Mouse (Mus musculus) hindbrain, embryonic 11.5 days (tissue): Measurements from ENCODE around the gene Ctns. TPM values are rescaled to one million over a fixed set of nuclear protein-coding genes. Genes with fewer than 3 reads are reported as not detected.
A peak's percentile ranks its signal among the peaks of the same experiment; 100 is the strongest.

Source experiments
- ATAC-seq: fragments of 200-750 bp; cut with Nextera tagmentation; 2 replicates; pipeline ENCODE4 v1.8.0; 2017; ENCODE audit warnings: mild to moderate bottlenecking, moderate TSS enrichment, moderate library complexity; ENCODE audit not compliant: low FRiP score
- DNase-seq: peaks from one replicate; pipeline ENCODE4 v3.0.0-alpha.2; 2015; ENCODE audit warnings: low spot score
- H3K27ac ChIP-seq: fragments of 300-500 bp; sonication (generic); 2 replicates; pipeline ENCODE4 v1.5.1; 2014; ENCODE audit warnings: mild to moderate bottlenecking, low read depth, low read length
- H3K27me3 ChIP-seq: fragments of 300-500 bp; sonication (generic); 2 replicates; pipeline ENCODE4 v1.6.1; 2014; ENCODE audit warnings: mild to moderate bottlenecking, low read length, moderate library complexity, mixed read lengths; ENCODE audit not compliant: control insufficient read depth, insufficient read depth
- H3K36me3 ChIP-seq: fragments of 300-500 bp; sonication (generic); 2 replicates; pipeline ENCODE4 v1.6.1; 2014; ENCODE audit warnings: mild to moderate bottlenecking, low read length, moderate library complexity, mixed read lengths; ENCODE audit not compliant: control insufficient read depth, insufficient read depth
- H3K4me1 ChIP-seq: fragments of 300-500 bp; sonication (generic); replicated peaks from 2 replicates; pipeline ENCODE4 v1.6.1; 2014; ENCODE audit warnings: low read length, mixed read lengths; ENCODE audit not compliant: control insufficient read depth, insufficient read depth
- H3K4me2 ChIP-seq: fragments of 300-500 bp; sonication (generic); replicated peaks from 2 replicates; pipeline ENCODE4 v1.6.1; 2014; ENCODE audit warnings: mild to moderate bottlenecking, low read depth, low read length
- H3K4me3 ChIP-seq: fragments of 300-500 bp; sonication (generic); 2 replicates; pipeline ENCODE4 v1.5.1; 2014; ENCODE audit warnings: low read depth, low read length
- H3K9ac ChIP-seq: fragments of 300-500 bp; sonication (generic); 2 replicates; pipeline ENCODE4 v1.6.1; 2014; ENCODE audit warnings: low read depth, low read length
- H3K9me3 ChIP-seq: fragments of 300-500 bp; sonication (generic); 2 replicates; pipeline ENCODE4 v1.6.1; 2016; ENCODE audit warnings: low read length; ENCODE audit not compliant: control insufficient read depth
- WGBS: fragments of 180-500 bp; shearing (Covaris S2); extraction: QIAGEN DNeasy Blood & Tissue Kit; methylation state at CpG from one replicate; pipeline ENCODE4 v1.1.7; 2014; 5-methylcytosine and 5-hydroxymethylcytosine counted together
- polyA plus RNA-seq: library from polyadenylated mRNA; unstranded; fragments of >200 nt; fragmentation: Nextera tagmentation; extraction: Ambion mirVana; gene quantifications from 2 replicates; pipeline ENCODE4 v1.2.1, GENCODE M21; 2014

Ctns gene
- polyA plus RNA-seq, 1 experiment from 2014 or later = 25.2 TPM

GRCm38 (mm10) chr11:73177895-73178294 is 20.9 kb downstream of the Ctns start:
- DNase-seq (no peak), ATAC-seq (no peak)
- Histone ChIP-seq H3K4me2 (peak overlapping the region; percentile 68), H3K4me1 (peaks cover 2% of the 10 kb centered on the region), H3K9ac (peak overlapping the region; percentile 87), H3K4me3 (peak overlapping the region; percentile 78), H3K9me3 (no peaks in the 10 kb centered on the region), H3K36me3 (no peaks in the 10 kb centered on the region), H3K27ac (peak overlapping the region; percentile 85; the same call in 1 of the 2 replicates), H3K27me3 (no peaks in the 10 kb centered on the region)
- 4% methylated on average over 2 of the region's 2 CpGs for WGBS

DNA sequence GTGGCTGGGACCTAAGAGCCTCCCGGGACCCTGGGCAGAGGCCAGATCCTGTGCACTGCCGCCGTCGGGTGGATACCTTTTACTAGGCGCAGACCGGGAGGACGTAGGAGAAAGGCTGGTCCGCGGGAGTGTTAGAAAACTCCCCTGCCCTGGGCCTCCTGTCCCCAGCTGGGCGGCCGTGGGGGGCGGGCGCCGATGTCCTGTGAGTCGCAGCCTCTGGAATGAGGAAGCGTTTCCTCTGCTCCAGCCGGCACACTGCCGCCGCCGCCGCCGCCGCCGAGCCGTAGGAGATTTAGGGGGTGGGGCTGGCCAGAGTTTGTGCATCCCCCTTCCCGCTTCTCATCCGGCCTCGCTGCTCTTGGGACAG is 21.4 kb downstream of the Ctns start:
- Histone ChIP-seq H3K9me3 (no peaks in the 10 kb centered on the region), H3K4me2 (peak overlapping the region; percentile 68), H3K27me3 (no peaks in the 10 kb centered on the region), H3K27ac (peak overlapping the region; percentile 85), H3K9ac (peak overlapping the region; percentile 87), H3K4me1 (peaks cover 2% of the 10 kb centered on the region), H3K4me3 (peak overlapping the region; percentile 78), H3K36me3 (no peaks in the 10 kb centered on the region)
- WGBS = under 1% methylated on average over 28 of the region's 28 CpGs
- peak; percentile 65 for ATAC-seq
- peak; percentile 79 for DNase-seq

- no peaks in the 10 kb centered on the region for H3K9me3 ChIP-seq
- H3K36me3 ChIP-seq = no peaks in the 10 kb centered on the region
- WGBS = under 1% methylated on average over 81 of the region's 81 CpGs
- ATAC-seq (peak; percentile 99), DNase-seq (peak; percentile 98)
- H3K27me3 ChIP-seq = no peaks in the 10 kb centered on the region
- H3K4me2 ChIP-seq = peak within 1 kb of the TSS; percentile 68
- peak within 1 kb of the TSS; percentile 78 for H3K4me3 ChIP-seq
- peaks cover 2% of the 10 kb centered on the region for H3K4me1 ChIP-seq
- peak within 1 kb of the TSS; percentile 85 for H3K27ac ChIP-seq
- H3K9ac ChIP-seq = peak within 1 kb of the TSS; percentile 87
These were observed 22.0 kb downstream of the Ctns start, which contains the start of the genes Emc6 and Tax1bp3 for GRCm38 (mm10) chr11:73176608-73177508. Gene Emc6 (minus strand): TSS chr11:73177037. Gene Tax1bp3 (plus strand): TSS chr11:73177083.

DNA sequence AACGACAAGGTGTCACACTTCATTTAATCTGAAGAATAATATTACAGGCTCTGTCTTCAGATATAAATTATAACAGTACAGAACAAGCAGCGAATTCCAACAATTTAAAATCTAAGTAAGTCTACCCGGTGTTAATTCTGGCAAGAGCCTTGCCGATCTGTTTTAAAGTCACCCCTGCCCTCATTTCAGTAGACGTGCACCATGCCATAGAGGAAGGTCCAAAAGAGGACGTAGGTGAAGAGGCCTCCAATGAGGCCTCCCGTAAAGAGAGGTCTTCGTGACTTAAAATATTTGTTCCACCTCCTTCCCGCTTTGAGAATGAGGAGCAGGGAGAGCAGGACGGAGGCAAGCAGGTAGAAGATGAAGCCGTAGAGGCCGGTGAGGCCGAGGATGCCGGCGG is 22.7 kb downstream of the Ctns start:
- no peak for DNase-seq
- peak overlapping the region; percentile 78 for H3K4me3 ChIP-seq
- no peaks in the 10 kb centered on the region for H3K9me3 ChIP-seq
- no peak for ATAC-seq
- no peaks in the 10 kb centered on the region for H3K27me3 ChIP-seq
- no peaks in the 10 kb centered on the region for H3K36me3 ChIP-seq
- WGBS = under 1% methylated on average over 15 of the region's 15 CpGs
- H3K27ac ChIP-seq = no peak overlapping the region; the same call in 1 of the 2 replicates
- H3K4me1 ChIP-seq = peaks cover 2% of the 10 kb centered on the region
- H3K4me2 ChIP-seq = peak overlapping the region; percentile 46
- peak overlapping the region; percentile 77 for H3K9ac ChIP-seq

GRCm38 (mm10) chr11:73175612-73176011 is 23.2 kb downstream of the Ctns start:
- H3K9me3 ChIP-seq = no peaks in the 10 kb centered on the region
- no peak for ATAC-seq

GRCm38 (mm10) chr11:73172186-73172585 is 26.7 kb downstream of the Ctns start:
- Histone ChIP-seq H3K27me3 (no peaks in the 10 kb centered on the region), H3K4me2 (no peak overlapping the region), H3K4me3 (no peak overlapping the region), H3K9ac (no peak overlapping the region), H3K36me3 (no peaks in the 10 kb centered on the region), H3K27ac (no peak overlapping the region), H3K4me1 (no peaks in the 10 kb centered on the region; the same call in none of the 2 replicates), H3K9me3 (no peaks in the 10 kb centered on the region)
- ATAC-seq (no peak), DNase-seq (no peak)
- WGBS = 75% methylated on average over 5 of the region's 5 CpGs

More at GRCm38 (mm10) chr11:73175612-73176011, 23.2 kb downstream of the Ctns start:
- Histone ChIP-seq H3K4me2 (peak overlapping the region; percentile 46), H3K4me3 (peak overlapping the region; percentile 78), H3K36me3 (no peaks in the 10 kb centered on the region), H3K27me3 (no peaks in the 10 kb centered on the region), H3K9ac (peak overlapping the region; percentile 40), H3K4me1 (peaks cover 2% of the 10 kb centered on the region), H3K27ac (no peak overlapping the region)
- no peak for DNase-seq
- WGBS = 40% methylated on average over 8 of the region's 8 CpGs

DNA sequence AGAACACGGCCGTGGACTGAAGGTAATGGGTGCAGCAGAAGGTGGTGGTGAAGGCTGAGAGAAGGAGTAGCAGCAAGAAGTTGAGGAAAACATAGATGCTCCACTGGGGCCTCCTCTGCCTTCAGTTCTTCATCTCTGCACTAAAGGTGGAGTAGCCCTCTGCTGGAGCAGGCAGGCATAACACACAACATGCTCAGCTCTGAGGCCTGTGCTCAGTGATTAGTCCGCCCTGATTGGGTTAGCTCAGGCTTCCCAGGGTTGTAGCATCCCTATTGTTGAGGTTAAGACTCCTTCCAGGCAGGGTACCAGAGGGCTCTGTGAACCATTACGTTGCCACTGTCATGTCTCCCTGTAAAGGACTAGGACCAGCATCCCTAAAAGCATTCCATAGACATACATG is 29.6 kb downstream of the Ctns start:
- Histone ChIP-seq H3K36me3 (no peaks in the 10 kb centered on the region), H3K4me2 (no peak overlapping the region), H3K27ac (no peak overlapping the region), H3K9ac (no peak overlapping the region), H3K27me3 (no peaks in the 10 kb centered on the region), H3K4me3 (no peak overlapping the region), H3K9me3 (no peaks in the 10 kb centered on the region), H3K4me1 (no peaks in the 10 kb centered on the region)
- ATAC-seq (peak; percentile 68), DNase-seq (peak; percentile 74)
- WGBS = 36% methylated on average over 4 of the region's 4 CpGs

GRCm38 (mm10) chr11:73168576-73168975 is 30.3 kb downstream of the Ctns start:
- H3K4me1 ChIP-seq = no peaks in the 10 kb centered on the region
- no peak overlapping the region for H3K9ac ChIP-seq
- H3K4me3 ChIP-seq = no peak overlapping the region
- H3K27me3 ChIP-seq = no peaks in the 10 kb centered on the region
- WGBS = 81% methylated on average over 6 of the region's 6 CpGs
- H3K9me3 ChIP-seq = no peaks in the 10 kb centered on the region
- H3K27ac ChIP-seq = no peak overlapping the region
- no peak overlapping the region for H3K4me2 ChIP-seq
- no peak for ATAC-seq
- no peaks in the 10 kb centered on the region for H3K36me3 ChIP-seq
- no peak for DNase-seq

- 86% methylated on average over 8 of the region's 8 CpGs for WGBS
- Histone ChIP-seq H3K36me3 (no peaks in the 10 kb centered on the region), H3K27ac (no peak overlapping the region), H3K9ac (no peak overlapping the region), H3K27me3 (no peaks in the 10 kb centered on the region), H3K4me2 (no peak overlapping the region), H3K4me1 (no peaks in the 10 kb centered on the region), H3K4me3 (no peak overlapping the region), H3K9me3 (no peaks in the 10 kb centered on the region)
- ATAC-seq = no peak
- DNase-seq = no peak
These were observed 30.8 kb downstream of the Ctns start for GRCm38 (mm10) chr11:73168071-73168470.
